Mouse (Mus musculus): ENCODE measurements around the gene Nav2. TPM values are rescaled to one million over a fixed set of nuclear protein-coding genes. Genes with fewer than 3 reads are reported as not detected.

The Nav2 gene
- total RNA-seq, 2 experiments from 2014 or later, result 116 to 131 TPM

DNA sequence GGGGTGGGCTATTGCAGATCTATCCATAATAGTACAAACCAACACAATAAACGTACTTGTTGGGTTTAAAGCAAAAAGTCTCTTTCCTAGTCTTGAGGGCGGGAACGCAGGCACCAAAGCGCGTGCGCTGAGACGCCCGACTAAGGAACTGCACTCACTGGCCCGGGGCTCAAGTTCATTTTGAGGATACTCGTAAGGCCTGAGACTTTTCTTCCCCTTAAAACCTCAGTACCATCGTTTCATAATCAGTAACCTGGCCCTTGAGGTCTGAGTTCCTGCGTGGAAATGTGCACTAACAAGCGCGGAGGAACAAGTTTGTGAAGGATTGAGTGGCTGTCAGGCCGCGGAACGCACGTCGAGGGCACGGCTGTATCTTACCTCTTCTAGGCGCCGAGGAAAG lies 727.5 kb downstream of the Nav2 start:
- intact Hi-C loops (cut with DNase I), result loop anchor here (5.0 kb wide), 2 partner anchors 41 to 276 kb away; partner anchors contain the start of gene Slc6a5
- no peak for DNase-seq (ENCODE audit: extremely low spot score in 1 of 2, low spot score in 2 of 2)

DNA sequence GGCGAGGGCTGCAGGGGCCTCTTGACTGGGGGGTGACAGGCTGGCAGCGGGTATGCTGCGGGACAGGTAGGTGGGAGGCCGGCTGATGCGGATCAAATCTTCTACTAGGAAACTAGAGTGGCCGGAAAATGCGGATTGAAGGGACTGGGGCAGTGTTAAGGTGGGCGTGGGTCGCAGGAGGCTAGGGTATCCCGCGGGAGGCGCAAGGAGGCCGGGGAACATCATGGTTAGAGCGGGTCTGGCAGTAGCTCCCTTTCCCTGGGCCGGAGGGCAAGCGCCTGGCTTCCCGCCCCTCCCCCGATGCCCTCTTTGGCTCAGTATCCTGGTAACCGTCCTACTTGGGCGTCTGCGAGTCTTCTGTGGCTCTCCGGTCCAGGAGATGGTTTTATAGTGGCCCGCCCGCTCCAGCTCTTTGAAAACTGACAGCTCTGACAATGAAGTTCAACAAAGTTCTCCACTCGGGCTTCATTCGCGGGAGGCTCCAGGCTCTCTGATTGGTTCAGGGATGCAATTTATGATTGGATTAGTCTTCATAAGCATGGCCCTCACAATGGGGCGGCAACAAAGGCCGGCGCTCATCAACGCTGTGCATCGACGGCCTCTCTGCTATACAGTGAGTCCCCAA lies 728.1 kb downstream of the Nav2 start, which contains the start of gene Dbx1:
Gene Dbx1 (minus strand): TSS at position 359 of the 625 bp plus-strand sequence.
- intact Hi-C loops (cut with DNase I), result loop anchor here (5.0 kb wide), 2 partner anchors 41 to 276 kb away; partner anchors contain the start of gene Slc6a5
- DNase-seq (ENCODE audit: extremely low spot score in 1 of 2, low spot score in 2 of 2), result no peak

DNA sequence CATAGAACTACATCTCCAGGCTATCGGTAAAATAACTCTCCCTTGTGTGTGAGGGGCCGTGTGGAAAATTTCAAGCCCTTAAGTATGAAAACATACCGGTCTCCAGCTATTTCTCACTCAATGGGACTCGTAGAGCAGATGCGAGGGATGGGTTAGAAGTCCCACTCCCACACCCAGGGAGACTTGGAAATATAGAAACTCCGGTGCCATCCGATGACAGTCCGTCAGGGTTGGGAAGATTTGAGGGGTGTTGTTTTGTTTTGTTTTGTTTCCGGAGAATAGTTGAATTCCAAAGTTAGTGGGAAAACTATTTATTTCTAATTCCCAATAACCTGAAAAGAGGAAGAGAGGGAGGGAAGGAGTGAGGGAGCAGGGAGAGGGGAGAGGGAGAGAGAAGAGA lies 728.8 kb downstream of the Nav2 start:
- no peak for DNase-seq (ENCODE audit: extremely low spot score in 1 of 2, low spot score in 2 of 2)
- intact Hi-C loops (cut with DNase I), result loop anchor here (5.0 kb wide), 2 partner anchors 40 to 275 kb away; partner anchors contain the start of gene Slc6a5

DNA sequence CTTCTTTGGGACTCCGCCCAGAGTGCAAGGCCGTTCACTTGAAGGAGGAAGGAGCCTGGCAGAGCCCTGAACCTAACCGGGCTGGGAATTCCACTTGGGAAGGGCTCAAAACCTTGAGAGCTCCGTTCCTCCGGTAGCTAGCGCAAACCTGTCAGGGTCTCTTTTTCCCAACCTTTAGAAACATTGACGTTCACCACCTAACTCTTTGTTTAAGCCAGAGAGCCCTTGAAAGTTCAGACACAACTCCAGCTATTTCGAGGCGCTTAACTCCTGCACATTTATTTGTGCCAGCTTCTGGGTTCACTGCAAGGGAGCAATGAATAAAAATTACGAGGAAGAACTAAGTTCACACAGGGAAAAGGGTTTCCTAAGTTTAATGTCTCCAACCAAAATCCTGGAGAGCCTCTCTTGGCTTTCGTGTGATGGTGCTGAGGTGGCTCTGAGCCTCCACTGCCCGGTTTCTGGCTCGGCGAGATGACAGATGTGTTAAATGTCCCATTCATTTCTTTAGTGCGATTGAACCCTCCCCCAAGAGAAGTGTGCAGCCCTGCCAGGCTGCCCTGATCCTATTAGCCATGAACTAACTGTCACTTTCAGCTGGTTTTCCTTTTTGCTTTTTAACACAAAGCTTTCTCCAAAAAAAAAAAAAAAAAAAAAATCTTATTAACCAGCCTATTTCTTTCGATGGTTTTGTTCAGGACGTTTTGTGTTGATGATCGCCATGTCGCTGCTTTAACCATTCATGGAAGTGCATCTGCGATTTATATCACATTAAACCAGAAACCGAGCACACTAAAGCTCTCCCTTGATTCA lies 729.5 kb downstream of the Nav2 start:
- DNase-seq (ENCODE audit: extremely low spot score in 1 of 2, low spot score in 2 of 2), result no peak
- intact Hi-C loops (cut with DNase I), result loop anchor here (5.0 kb wide), 2 partner anchors 39 to 274 kb away; partner anchors contain the start of gene Slc6a5

DNA sequence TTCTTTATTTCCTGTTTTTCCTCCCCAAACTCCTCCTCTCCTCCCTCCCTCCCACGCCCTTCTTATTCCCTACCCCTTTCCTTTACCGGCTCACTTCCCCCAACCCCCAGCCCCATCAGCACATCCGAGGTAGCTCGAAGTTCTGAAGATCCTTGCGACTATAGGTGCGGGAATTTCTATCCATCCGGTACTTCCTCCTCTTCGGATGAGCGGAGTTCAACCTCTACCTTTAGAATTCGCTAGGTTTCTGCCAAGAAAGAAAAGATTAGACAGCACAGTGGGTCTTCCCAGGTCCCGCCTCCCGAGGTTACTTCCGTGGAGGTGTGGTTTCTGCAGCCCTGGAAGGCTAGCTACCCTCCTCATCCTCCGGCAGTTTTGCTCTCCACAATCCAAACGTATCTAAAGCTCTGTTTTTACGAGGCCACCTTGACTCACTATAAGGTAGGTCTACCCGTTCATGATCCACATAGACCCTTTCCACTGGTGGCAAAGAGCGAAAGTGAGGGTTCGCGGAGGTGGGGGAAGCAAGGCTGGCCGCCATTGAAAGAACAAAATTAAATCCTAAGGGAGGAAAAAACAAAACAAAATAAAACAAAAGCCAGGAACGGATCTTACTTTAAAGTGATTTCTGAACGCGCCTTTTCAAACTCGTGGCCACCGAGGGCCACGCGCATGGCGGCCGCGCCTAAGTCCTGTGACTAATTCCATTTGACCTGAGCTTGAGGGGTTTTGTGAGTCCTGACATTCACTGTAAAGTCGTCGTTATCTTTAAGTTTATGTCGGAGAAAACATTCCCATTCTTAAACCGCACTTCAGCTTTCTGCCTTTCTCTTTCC lies 730.6 kb downstream of the Nav2 start:
- intact Hi-C loops (cut with DNase I), result loop anchor here (5.0 kb wide), 2 partner anchors 38 to 273 kb away; partner anchors contain the start of gene Slc6a5
- DNase-seq (ENCODE audit: extremely low spot score in 1 of 2, low spot score in 2 of 2), result no peak

DNA sequence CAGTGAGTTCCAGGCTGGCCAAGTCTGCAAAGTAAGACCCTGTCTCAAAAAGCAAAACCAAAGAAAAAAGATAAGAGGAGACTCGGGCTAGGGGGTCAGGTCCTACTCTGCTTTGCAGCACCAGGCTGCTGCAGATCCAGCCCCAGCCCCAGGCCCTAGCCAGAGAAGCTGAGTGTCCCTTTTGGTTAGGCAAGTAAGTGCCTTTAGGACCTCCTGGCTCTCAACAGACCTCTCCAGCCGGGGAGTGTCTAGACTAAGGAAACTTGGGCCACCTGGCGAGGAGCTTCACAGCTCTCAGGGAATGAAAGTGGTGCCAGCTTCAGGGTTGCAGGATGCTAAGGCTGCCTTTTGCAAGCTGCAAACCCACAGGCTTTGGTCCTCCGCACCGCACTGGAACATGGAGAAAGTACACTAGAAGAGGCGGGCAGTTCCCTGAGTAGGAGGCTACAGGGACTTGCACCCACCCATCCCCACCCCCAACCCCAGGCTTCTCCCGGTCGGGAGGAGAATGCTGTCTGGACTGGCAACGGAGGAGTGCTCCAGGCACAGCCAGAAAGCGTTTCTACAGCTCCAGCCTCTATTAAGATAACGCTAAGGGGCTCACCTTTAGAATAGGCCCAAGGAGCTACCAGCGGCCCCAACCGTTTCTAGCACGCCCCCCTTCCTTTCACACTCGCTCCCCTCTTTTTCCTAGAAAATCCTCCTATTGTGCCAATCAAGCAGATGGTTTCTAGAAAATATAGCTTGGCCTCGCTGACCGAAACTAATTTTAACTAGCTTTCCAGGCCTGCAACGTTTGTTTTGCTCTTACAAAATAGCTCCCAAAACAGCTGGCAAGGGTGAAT lies 731.6 kb downstream of the Nav2 start:
- intact Hi-C loops (cut with DNase I), result loop anchor here (5.0 kb wide), 2 partner anchors 37 to 272 kb away; partner anchors contain the start of gene Slc6a5
- no peak for DNase-seq (ENCODE audit: extremely low spot score in 1 of 2, low spot score in 2 of 2)

DNA sequence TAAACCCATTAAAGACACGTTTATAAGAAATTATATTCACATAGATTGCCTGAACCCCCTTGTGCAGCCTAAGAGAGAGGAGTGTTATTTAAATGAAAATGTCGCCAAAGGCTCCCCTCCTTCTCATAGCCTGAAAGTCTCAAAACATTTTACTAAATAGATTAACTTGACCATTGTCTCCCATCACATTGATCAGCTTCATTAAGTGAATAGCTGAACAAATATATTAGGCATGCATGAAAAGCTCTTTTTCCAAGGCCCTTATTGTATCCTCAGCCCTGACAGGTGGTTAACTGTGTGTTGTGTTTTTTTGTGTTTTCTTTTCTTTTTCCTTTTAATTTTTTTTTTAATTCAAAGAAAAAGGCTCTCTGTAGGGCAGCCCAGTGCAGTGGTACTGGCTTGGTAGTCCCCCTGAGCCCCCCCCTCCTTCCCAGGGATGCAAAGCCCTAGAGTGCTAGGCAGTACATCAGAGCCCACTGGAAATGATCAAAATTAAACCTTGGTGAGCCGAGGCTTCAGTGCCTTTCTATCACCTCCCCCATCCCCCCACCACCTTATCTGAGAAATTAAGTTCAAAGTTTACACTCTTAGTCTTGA lies 732.3 kb downstream of the Nav2 start:
- intact Hi-C loops (cut with DNase I), result no loop called here
- no peak for DNase-seq (ENCODE audit: extremely low spot score in 1 of 2, low spot score in 2 of 2)

Other genes starting within 250 kb of the Nav2 start
- gene Zdhhc13, start 119.7 kb upstream of the Nav2 start, total RNA-seq (2021), result 10 to 100 TPM; 32.4 to 34.0 TPM
- not detected for gene Csrp3, start 60.7 kb upstream of the Nav2 start, total RNA-seq (2021)
- gene E2f8, start 27.1 kb upstream of the Nav2 start, total RNA-seq (2021), result 1 to 10 TPM; 1.0 to 1.3 TPM